Mouse (Mus musculus): ENCODE measurements around the gene Snx6.

GRCm38 (mm10) chr12:54807481-54807880 lies 12.0 kb upstream of the Snx6 start:
- TF ChIP-seq CTCF (IDR thresholded peaks at IDR 0.05) (no peak), EP300 (IDR thresholded peaks at IDR 0.05) (no peak)

Measured in lung, postnatal 0 days (tissue).